Mouse (Mus musculus) adrenal gland, postnatal 25 days (tissue): ENCODE measurements around the gene Srms. TPM values are rescaled to one million over a fixed set of nuclear protein-coding genes. Genes with fewer than 3 reads are reported as not detected.

Source experiments
- DNase-seq: peaks from one replicate; pipeline ENCODE4 v3.0.0; 2021; ENCODE audit warnings: mixed read lengths
- long read RNA-seq: library from polyadenylated mRNA; stranded (forward); transcript quantifications from one replicate; pipeline ENCODE4 v2.0.0, GENCODE M21; 2021
- total RNA-seq: library from RNA; stranded (reverse); gene quantifications from 2 replicates; pipeline ENCODE4 v1.2.3, GENCODE M21; 2021

Gene Srms
- 0.58 TPM in 1 of 2 replicates, not detected in the other for total RNA-seq
- long read RNA-seq, partial matches to known transcripts, result 0 of 1 reads
- long read RNA-seq, other reads (novel, unspliced or antisense), result 1 of 1 reads

- DNase-seq, result peak; percentile 48
These were observed at the start of gene Srms for GRCm38 (mm10) chr2:181213021-181213445. Gene Srms, minus strand, starts transcription at chr2:181213185.

GRCm38 (mm10) chr2:181253248-181253647 is 40.3 kb upstream of the Srms start:
- DNase-seq, result no peak

DNA sequence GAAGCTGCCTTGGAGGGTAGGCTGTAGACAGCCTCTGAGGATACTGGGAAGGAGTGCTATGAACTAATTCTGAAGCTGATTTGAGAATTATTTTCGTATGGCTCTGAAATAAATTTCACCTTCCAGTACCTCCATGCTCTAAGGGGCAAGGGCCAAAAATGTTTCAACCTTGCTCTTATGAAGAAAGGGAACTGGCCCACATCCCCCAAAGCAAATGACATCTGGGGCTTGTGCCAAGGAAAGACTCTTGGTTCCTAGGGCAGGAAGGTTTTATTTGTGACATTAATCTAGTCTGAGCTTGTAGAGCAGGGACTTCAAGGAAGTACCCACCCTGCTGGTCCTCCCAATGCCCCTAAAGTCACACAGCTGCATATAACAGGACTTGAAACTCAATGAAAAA is 38.9 kb upstream of the Srms start:
- no peak for DNase-seq

- no peak for DNase-seq
These were observed 36.2 kb upstream of the Srms start for GRCm38 (mm10) chr2:181249217-181249616.

GRCm38 (mm10) chr2:181245031-181245430 is 32.0 kb upstream of the Srms start:
- no peak for DNase-seq

GRCm38 (mm10) chr2:181243706-181244394 is 30.9 kb upstream of the Srms start:
- DNase-seq, result no peak

DNA sequence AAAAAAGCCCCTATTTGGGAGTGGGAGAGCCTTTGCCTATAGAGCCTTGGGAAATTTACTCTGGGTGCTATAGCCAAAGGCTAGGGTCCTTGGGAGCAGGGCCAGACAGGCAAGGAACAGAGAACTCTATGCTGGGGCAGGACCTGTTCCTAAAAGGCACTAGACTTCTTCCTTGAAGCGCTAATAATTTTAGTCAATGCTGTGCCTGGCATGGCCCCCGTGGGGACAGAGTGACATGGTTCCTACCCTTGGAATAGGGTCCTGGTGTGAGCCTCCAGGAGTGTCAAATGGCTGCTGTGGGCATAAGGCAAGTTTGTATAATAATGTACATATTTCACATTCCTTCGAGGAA is 29.3 kb upstream of the Srms start:
- DNase-seq, result no peak

GRCm38 (mm10) chr2:181241602-181242313 is 28.8 kb upstream of the Srms start, which contains the start of gene Helz2:
Gene Helz2, minus strand, starts transcription at chr2:181242027.
- peak; percentile 57 for DNase-seq

GRCm38 (mm10) chr2:181240806-181241440 is 27.9 kb upstream of the Srms start:
- no peak for DNase-seq

GRCm38 (mm10) chr2:181239261-181239660 is 26.3 kb upstream of the Srms start:
- DNase-seq, result no peak

- DNase-seq, result no peak
These were observed 25.9 kb upstream of the Srms start for GRCm38 (mm10) chr2:181238861-181239260.

DNA sequence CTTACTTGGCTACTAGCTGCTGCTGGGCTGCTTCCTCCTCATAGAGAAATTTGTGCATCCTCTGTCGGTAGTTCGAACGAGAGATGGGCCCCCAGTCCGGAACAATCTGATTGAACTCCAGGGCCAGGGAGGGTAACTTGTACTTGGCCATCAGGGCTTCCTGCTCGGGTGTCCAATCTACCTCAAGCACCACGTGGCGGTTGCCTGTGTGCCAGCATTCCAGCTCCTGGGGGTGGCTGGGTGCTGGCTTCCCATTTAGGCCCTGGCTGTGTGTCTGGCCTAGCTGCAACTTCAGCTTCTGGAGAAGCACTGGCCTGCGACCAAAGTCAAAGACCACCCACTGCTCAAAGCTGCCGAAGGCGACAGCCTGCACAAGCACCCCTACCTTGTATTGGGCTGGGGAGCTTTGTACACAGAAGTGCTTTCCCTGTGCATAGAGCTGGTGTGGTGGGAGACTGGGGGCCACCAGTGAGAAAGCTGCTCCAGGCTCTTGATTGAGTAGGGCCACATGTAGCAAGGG is 25.2 kb upstream of the Srms start:
- no peak for DNase-seq

DNA sequence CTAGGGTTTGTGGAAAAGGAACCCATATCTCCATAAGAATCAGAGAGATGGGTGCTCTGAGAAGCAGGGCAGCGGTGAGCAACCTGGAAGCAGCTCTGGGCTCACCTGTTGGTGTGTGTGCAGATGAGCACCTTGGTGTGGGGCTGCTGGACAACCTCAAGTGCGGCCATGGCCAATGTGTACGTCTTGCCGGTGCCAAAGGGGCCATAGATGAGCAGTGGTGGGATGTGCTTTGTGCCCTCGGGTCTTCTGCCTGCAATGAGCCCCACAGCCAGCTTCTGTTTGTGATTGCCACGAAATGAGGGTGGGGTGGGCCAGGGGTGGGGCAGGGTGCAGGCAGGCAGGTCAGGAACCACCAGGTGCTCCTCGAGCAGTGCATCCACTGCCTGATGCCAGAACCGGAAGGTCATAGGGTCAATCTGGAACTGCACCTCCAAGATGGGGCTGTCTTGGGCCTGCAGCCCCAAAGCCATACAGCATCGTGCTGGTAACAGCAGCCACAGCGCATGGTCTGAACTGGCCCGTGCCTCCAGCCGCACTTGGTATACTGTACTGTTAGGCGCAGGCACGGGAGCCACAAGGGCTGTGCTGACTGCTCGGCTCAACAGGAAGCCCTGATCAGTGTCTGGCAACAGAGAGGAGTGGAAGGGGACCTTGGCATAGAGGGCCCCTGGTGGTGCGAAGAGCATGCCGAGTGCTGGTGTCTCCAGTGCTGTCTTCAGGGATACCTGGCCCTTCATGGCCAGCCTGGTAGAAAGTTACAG is 24.4 kb upstream of the Srms start:
- no peak for DNase-seq

DNA sequence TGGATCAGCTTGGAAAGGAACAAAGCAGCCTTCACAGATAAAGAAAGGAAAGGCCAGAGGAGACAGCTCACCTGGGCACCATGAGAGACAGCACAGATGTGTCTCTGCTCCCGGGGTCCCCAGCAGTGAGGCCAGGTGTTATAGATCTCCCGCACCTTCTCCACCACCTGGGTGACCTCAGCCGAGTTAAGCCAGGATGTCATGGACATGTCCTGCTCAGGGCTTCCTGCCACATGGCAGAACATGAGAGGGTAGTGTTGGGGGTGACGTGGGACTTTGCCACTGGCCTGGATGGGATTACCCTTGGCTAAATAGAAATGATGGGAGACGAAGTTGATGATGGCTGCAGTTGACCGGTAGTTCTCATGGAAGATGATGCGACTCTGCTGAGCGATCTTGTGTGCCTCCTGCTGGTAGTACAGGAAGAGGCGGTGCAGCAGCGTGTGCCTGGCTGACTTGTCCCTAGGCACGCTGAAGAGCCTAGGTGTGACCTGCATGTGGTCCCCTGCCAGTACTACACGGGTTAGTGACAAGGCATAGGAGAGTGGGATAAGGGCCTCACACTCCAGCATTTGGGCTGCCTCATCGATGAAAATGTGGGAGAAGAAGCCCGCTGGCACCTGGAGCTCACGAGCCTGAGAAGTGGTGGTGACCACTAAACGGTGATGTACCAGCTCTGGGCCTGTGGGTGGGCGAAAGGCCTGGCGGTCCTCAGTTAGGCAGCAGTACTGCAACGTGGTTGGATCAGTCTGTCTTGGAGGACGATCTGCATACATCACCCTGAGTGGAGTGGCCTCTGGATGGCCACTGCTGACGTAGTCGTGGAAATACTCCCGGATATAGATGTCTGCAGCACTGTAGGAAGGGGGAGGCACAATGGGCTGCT is 22.9 kb upstream of the Srms start:
- no peak for DNase-seq

DNA sequence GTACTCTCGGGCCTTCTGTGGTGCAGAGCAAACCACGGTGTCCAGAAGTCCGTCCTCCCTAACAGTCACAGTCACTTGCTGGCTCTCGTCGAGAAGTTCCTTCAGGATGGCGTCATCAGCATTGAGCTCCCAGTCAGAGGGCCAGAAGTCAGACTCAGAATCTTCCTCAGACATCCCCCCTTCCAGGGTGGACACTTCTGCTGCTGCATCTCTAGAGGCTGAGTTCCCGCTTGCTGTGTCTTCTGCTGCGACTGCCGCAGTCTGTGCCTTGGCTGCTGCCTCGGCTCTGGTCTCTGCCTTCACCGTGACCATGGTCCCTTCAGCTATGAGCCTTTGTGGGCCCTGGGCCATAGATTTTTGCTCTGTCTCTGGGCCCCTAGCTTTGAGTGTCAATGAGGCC is 21.7 kb upstream of the Srms start:
- DNase-seq, result no peak

DNA sequence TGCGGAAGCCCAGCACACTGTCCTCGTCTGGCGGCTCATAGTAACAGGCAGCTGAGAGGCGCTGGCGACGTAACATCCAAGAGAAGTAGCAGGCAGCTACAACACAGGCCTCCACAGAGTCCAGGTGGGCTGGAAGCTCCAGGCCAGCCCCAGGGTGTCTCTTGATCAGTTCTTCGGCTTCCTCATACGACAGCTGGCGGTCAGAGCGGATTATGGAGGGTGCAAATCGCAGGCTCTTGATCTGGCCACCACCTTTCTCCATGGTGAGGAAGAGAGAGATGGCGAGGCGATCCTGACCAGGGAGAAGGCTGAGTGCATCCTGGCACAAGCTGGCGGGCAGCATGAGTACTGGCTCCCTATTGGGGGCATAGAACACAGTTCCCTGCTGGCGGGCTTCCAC is 20.5 kb upstream of the Srms start:
- no peak for DNase-seq

DNA sequence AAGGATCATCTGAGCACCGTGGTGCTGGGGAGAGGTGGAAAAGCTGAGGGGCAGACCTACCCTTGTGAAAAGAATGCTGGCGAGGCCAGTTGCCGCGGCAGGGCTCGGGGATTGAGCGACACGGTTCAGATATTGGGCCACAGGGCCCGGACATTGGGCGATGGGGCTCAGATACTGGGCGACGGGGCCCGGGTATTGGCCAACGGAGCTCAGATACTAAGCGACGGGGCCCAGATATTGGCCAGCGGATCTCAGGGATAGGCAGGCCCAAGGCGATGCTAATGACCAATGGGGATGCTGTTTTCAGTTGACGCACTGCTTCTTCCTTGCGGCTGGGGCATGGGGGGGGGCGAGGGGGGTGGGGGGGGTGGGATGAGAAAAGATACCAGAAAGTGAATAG is 18.2 kb upstream of the Srms start:
- no peak for DNase-seq

- DNase-seq, result no peak
These were observed 15.3 kb upstream of the Srms start for GRCm38 (mm10) chr2:181228335-181228734.

- DNase-seq, result no peak
These were observed 14.1 kb upstream of the Srms start for GRCm38 (mm10) chr2:181227122-181227521.

DNA sequence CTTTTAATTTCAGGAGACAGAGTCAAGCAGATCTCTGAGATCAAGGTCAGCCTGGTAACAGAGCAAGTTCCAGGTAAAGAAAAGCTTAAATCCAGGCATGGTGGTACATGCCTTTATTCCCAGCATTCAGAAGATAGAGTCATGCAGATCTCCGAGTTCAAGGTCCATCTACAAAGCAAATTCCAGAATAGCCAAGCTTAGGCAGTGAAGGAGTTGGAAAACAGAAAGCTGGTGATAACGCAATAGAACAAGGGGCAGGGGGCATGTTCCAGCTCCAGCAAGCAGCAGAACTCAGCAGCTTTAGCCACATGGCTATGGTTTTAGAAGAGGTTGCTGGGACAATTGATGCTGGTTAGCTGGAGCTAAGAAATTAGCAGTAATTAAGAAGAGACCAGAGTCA is 12.0 kb upstream of the Srms start:
- DNase-seq, result no peak

GRCm38 (mm10) chr2:181220361-181220760 is 7.4 kb upstream of the Srms start:
- DNase-seq, result no peak
